Mouse (Mus musculus): ENCODE results near the gene Anks1b.

Gene Anks1b

GRCm38 (mm10) chr10:89873146-89873950 is at the start of gene Anks1b:
Gene Anks1b (plus strand): TSS chr10:89873509.
- peak; percentile 69 for DNase-seq (ENCODE audit: extremely low spot score)

GRCm38 (mm10) chr10:89823906-89824305 is 49.4 kb upstream of the Anks1b start:
- DNase-seq (ENCODE audit: extremely low spot score): peak; percentile 12

GRCm38 (mm10) chr10:89826896-89827295 is 46.4 kb upstream of the Anks1b start:
- no peak for DNase-seq (ENCODE audit: extremely low spot score)

- no peak for DNase-seq (ENCODE audit: extremely low spot score)
Observed at GRCm38 (mm10) chr10:89832334-89832733, 41.0 kb upstream of the Anks1b start.

- no peak for DNase-seq (ENCODE audit: extremely low spot score)
Observed at GRCm38 (mm10) chr10:89833166-89833565, 40.1 kb upstream of the Anks1b start.

GRCm38 (mm10) chr10:89837476-89837875 is 35.8 kb upstream of the Anks1b start:
- DNase-seq (ENCODE audit: extremely low spot score): no peak

- DNase-seq (ENCODE audit: extremely low spot score): no peak
Observed at GRCm38 (mm10) chr10:89838834-89839233, 34.5 kb upstream of the Anks1b start.

GRCm38 (mm10) chr10:89850951-89851350 is 22.4 kb upstream of the Anks1b start:
- no peak for DNase-seq (ENCODE audit: extremely low spot score)

GRCm38 (mm10) chr10:89855251-89855875 is 17.9 kb upstream of the Anks1b start:
- no peak for DNase-seq (ENCODE audit: extremely low spot score)

- DNase-seq (ENCODE audit: extremely low spot score): no peak
Observed at GRCm38 (mm10) chr10:89856286-89856685, 17.0 kb upstream of the Anks1b start.

GRCm38 (mm10) chr10:89868211-89868610 is 5.1 kb upstream of the Anks1b start:
- no peak for DNase-seq (ENCODE audit: extremely low spot score)

GRCm38 (mm10) chr10:89868836-89869235 is 4.5 kb upstream of the Anks1b start:
- DNase-seq (ENCODE audit: extremely low spot score): no peak

- DNase-seq (ENCODE audit: extremely low spot score): peak; percentile 48
Observed at GRCm38 (mm10) chr10:89872501-89873145, 686 bp upstream of the Anks1b start.

- DNase-seq (ENCODE audit: extremely low spot score): peak; percentile 5
Observed at GRCm38 (mm10) chr10:89874036-89874435, 727 bp downstream of the Anks1b start.

GRCm38 (mm10) chr10:89883561-89883960 is 10.3 kb downstream of the Anks1b start:
- no peak for DNase-seq (ENCODE audit: extremely low spot score)

GRCm38 (mm10) chr10:89902720-89903337 is 29.5 kb downstream of the Anks1b start:
- no peak for DNase-seq (ENCODE audit: extremely low spot score)

- no peak for DNase-seq (ENCODE audit: extremely low spot score)
Observed at GRCm38 (mm10) chr10:89911889-89912288, 38.6 kb downstream of the Anks1b start.

- no peak for DNase-seq (ENCODE audit: extremely low spot score)
Observed at GRCm38 (mm10) chr10:89913174-89913573, 39.9 kb downstream of the Anks1b start.

- DNase-seq (ENCODE audit: extremely low spot score): no peak
Observed at GRCm38 (mm10) chr10:89917141-89917540, 43.8 kb downstream of the Anks1b start.

- DNase-seq (ENCODE audit: extremely low spot score): no peak
Observed at GRCm38 (mm10) chr10:89921965-89922364, 48.7 kb downstream of the Anks1b start.

GRCm38 (mm10) chr10:89942180-89942579 is 68.9 kb downstream of the Anks1b start:
- no peak for DNase-seq (ENCODE audit: extremely low spot score)

GRCm38 (mm10) chr10:89946636-89947349 is 73.5 kb downstream of the Anks1b start:
- DNase-seq (ENCODE audit: extremely low spot score): no peak
